Mouse (Mus musculus) hindbrain, embryonic 10.5 days (tissue): ENCODE data around the gene Fmnl2. TPM values are rescaled to one million over a fixed set of nuclear protein-coding genes. Genes with fewer than 3 reads are reported as not detected.

ENCODE experiments used
- DNase-seq: peaks from one replicate; pipeline ENCODE4 v3.0.0-alpha.2; 2017; ENCODE audit warnings: low spot score
- H3K27ac ChIP-seq: fragments of 300-500 bp; sonication (generic); 2 replicates; pipeline ENCODE4 v1.5.1; 2016; ENCODE audit warnings: mild to moderate bottlenecking, moderate library complexity
- H3K27me3 ChIP-seq: fragments of 300-500 bp; sonication (generic); 2 replicates; pipeline ENCODE4 v1.6.1; 2016; ENCODE audit warnings: mild to moderate bottlenecking; ENCODE audit not compliant: poor library complexity, insufficient read depth, severe bottlenecking
- H3K36me3 ChIP-seq: fragments of 300-500 bp; sonication (generic); 2 replicates; pipeline ENCODE4 v1.6.1; 2016; ENCODE audit warnings: mild to moderate bottlenecking, moderate library complexity
- H3K4me1 ChIP-seq: fragments of 300-500 bp; sonication (generic); replicated peaks from 2 replicates; pipeline ENCODE4 v1.6.1; 2016; ENCODE audit warnings: mild to moderate bottlenecking
- H3K4me3 ChIP-seq: fragments of 300-500 bp; sonication (generic); 2 replicates; pipeline ENCODE4 v1.5.1; 2016; ENCODE audit warnings: mild to moderate bottlenecking, moderate library complexity
- H3K9me3 ChIP-seq: fragments of 300-500 bp; sonication (generic); 2 replicates; pipeline ENCODE4 v1.6.1; 2016; ENCODE audit warnings: mild to moderate bottlenecking, moderate library complexity
- WGBS: fragments of 180-500 bp; shearing (Covaris S2); methylation state at CpG from one replicate; pipeline ENCODE4 v1.1.7; 2016; 5-methylcytosine and 5-hydroxymethylcytosine counted together
- polyA plus RNA-seq: library from polyadenylated mRNA; unstranded; fragments of >200 nt; fragmentation: Nextera tagmentation; extraction: Ambion mirVana; gene quantifications from 2 replicates; pipeline ENCODE4 v1.2.1, GENCODE M21; 2016

Fmnl2 gene
- polyA plus RNA-seq, 1 experiment from 2014 or later, result 5.7 TPM

DNA sequence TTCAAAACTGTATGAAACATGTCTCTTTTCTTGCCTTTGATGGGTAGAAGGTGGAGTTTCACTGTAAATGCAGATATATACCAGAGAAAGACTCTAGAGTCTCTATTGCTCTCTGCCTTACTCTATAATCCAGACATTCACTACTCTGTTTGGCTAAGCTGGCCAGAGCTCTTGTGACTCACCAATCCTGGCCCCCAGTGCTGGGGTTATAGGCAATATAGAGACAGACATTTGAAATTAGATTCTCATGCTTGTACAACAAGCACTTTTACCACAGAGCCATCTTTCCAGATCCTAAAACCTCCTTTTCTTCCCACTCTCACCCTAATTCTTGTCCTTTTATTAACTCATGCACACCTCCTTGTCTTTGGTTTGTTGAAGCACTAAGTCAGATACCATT, 316.3 kb downstream of the Fmnl2 start:
- peaks cover 56% of the 10 kb centered on the region for H3K36me3 ChIP-seq
- H3K9me3 ChIP-seq, result no peaks in the 10 kb centered on the region
- DNase-seq, result no peak

DNA sequence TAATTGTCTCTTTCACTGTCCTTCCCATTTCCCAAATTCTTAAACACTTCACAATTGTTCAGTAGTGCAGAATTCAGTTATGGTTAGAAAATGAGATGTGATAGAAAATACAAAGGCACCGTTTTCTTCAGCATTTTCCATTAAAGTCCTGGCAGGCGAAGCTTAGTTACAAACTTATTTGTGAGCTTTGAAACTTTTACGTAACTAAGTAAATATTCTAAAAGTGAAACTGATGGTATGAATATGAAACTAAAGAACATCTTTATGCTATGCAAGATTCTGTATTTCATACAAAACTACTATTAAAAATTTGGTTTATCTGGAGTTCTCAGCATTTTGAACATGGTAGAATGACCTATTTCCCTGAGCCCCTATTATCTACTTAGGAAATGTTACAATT, 321.3 kb downstream of the Fmnl2 start:
- H3K27ac ChIP-seq, result no peak overlapping the region
- H3K27me3 ChIP-seq, result no peaks in the 10 kb centered on the region
- H3K36me3 ChIP-seq, result peaks cover 51% of the 10 kb centered on the region
- DNase-seq, result no peak
- peaks cover 4% of the 10 kb centered on the region; the same call in 1 of the 2 replicates for H3K4me1 ChIP-seq
- 93% methylated on average over 3 of the region's 3 CpGs for WGBS
- no peaks in the 10 kb centered on the region for H3K9me3 ChIP-seq
- no peak overlapping the region for H3K4me3 ChIP-seq

More for the DNA sequence above, 316.3 kb downstream of the Fmnl2 start:
- H3K27me3 ChIP-seq, result no peaks in the 10 kb centered on the region
- H3K27ac ChIP-seq, result no peak overlapping the region
- no peaks in the 10 kb centered on the region for H3K4me1 ChIP-seq
- H3K4me3 ChIP-seq, result no peak overlapping the region

- no peak overlapping the region for H3K4me3 ChIP-seq
Observed at GRCm38 (mm10) chr2:53179876-53180275, 322.2 kb downstream of the Fmnl2 start.

More at GRCm38 (mm10) chr2:53179876-53180275, 322.2 kb downstream of the Fmnl2 start:
- no peak for DNase-seq
- Histone ChIP-seq H3K4me1 (peaks cover 4% of the 10 kb centered on the region; the same call in 1 of the 2 replicates), H3K27ac (no peak overlapping the region), H3K36me3 (peaks cover 51% of the 10 kb centered on the region), H3K9me3 (no peaks in the 10 kb centered on the region), H3K27me3 (no peaks in the 10 kb centered on the region)

Other genes starting within 250 kb of the Fmnl2 start
- gene Cacnb4, start 181.0 kb upstream of the Fmnl2 start, polyA plus RNA-seq, result 0.68 and 1.8 TPM in 2 replicates
- gene Stam2, start 115.6 kb upstream of the Fmnl2 start, polyA plus RNA-seq, result 36.1 and 37.6 TPM in 2 replicates